Mouse (Mus musculus): ENCODE results near the gene Sft2d2.

Gene Sft2d2

DNA sequence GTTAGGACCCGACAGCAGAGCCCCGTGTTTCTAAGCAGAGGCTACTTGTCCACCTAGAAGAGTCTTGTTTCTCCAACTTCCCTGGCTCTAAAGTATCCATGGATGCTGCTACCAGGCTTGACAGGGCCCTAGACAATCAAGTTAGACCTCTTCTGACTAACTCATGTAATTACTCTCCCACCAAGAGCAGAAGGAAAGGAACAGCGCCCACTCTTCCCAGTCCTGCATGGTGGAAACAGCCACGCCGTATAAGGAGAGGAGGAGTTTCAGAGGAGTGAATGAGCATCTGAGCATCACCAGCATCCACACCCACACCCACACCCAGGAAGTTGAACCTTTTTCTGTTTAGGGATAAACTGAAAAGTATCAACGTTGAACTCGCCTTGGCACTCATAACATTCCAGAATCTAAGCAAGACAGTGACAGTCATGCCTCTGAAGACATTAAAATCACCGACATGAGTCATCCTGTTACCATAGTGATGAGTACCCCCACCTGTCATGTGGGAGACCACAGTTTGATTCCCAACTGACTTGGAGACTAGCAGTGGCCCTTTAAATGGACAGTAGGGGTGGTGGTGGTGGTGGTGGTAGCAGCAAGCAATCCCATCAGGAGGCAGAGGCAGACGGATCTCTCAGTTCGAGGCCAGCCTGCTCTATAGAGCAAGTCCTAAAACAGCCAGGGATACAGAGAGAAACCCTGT, 3.5 kb downstream of the Sft2d2 start:
- DNase-seq = no peak

DNA sequence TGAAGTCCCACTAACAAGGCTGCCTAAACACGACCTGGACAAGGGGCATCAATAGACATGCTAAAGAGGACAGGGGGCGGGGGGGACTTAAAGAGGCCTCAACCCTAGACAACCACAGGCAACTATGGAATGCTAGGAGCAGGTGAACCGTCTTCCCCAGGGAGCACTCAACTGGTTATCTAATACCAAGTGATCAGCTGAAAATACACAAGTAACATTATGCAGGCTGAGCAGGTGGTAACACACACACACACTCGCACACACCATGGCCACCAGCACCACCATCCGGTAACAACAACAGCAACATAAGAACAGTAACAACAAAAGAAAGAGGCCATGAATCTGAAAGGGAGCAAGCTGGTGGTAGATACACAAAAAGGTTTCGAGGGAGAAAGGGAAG, 4.2 kb downstream of the Sft2d2 start:
- DNase-seq = no peak

DNA sequence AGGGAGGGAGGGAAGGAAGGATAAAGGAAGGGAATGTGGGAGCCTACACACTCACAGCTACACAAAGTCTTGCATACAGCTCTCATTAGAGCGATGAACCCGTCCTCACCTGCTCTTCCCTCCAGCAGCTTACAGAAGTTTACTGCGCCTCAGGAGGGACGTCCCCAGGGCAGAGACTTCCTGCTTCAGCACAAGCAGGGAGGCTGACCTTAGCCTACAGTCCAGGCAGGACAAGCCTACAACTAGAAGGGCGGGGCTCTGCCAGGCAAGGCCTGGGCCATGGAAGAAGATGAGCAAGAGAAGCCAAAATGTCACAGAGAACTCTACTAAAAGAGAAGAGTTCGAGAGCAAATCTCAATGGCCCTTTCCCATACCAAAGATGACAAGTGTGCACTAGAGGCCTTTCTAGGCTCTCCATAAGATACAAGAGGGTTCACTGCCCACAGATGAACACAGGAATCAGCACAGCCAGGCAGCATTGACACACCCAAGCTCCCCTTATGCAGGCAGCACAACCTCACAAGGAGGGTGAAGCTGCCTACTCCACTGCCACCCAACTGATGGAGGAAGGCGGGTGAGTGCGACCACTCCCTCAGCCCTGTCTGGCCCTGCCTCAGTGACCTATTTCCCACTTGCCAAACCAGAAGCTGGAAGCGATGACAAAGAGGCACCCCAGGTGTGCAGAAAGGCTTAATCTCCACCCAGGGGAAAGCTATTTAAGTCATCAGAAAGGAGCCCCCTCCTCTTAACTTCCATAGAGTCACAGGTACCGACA, 5.2 kb downstream of the Sft2d2 start:
- no peak for DNase-seq

DNA sequence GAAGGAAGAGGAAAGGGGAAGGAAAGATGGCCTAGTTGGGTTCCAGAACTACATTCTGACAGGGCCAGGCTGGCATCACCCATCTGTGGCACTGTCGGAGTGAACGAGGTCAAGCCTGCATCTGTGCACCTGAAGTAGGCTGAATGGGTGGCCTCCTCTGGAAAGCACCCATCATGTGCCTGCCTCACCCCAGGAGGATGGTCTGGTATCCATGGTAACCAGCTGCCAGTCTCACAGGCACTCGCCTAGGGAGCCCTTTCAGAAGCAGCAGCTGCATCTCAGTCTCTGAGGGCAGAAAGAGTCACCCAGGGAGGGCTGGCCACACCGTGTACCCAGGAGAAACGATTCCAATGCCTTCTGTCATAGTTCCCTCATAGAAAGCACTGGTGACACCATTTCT, 6.9 kb downstream of the Sft2d2 start:
- no peak for DNase-seq

DNA sequence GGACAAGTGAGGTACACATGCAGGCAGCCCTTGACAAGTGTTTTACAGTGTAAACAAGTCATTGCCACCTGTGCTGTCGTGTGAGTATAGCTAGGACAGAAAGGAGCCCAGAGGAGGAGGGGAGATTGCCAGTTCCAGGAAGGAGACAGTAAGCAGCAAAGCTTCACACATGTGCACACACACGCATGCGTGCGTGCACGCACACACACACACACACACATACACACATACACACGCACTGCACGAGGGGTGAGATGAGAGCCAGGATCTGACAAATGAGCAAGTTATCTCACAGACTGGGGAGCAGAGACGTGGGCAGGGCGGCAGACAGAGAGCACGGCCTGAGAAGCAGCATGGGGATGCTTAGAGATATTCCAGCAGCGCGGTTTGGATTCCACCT, 7.7 kb downstream of the Sft2d2 start:
- DNase-seq = no peak

DNA sequence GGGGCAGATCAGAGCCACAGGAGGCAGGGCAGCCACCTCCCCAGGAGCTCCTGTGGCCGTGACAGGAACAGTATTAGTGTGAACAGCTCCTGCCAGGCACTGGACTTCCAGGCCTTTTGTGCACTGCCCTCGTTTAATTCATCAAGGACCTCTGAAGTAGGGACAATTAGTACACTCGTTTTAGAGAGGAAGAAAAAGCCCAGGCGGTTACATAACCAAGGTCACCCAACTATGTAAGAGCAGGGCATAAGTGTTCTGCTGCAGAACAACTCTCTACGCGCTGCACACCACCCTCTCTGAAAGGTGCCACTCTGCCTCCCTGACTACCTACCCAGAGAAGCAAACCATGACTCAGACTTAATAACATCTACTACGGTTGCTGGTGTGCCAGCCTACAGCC, 9.1 kb downstream of the Sft2d2 start:
- DNase-seq = no peak

- no peak for DNase-seq
Measured at GRCm38 (mm10) chr1:165184178-165184577, 10.1 kb downstream of the Sft2d2 start.

DNA sequence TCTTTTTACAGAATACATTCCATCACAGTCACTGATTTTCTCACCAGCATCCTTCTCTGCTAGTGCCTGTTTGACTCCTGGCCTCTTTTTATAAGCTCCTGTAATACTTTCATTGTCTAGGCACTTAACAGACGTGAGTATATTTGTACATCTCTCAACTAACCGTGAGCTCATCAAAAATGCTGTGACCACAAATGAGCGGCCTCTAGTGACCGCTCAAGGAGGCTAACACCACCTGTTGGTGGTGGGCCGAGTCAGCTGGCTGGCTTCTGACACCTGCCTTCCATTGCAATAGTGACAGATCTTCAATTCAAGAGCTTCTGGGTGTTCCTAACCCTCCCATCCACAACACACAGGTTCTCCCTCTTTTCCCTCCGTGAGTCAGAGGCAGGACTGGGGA, 10.8 kb downstream of the Sft2d2 start:
- no peak for DNase-seq

GRCm38 (mm10) chr1:165179321-165179720, 14.9 kb downstream of the Sft2d2 start:
- DNase-seq = no peak

DNA sequence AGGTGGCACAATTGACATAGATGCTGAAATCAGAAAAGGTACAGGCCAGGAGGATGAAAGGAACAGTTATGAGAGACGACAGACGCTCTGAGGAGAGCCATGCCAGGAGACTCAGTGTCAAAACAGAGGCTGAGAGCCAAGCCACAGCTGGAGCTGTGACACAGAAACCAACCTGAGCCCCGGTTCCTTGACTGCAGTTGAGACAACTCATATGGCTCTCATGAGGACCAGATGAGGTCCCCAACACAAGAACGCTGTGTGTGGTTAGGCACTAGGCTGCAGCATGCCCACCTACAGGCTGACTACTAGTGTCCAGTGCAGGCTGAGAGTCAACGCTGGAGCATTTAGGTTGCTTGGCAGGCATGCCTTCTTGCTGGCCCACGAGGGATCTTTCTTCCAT, 16.2 kb downstream of the Sft2d2 start:
- DNase-seq = no peak

- DNase-seq = no peak
Measured at GRCm38 (mm10) chr1:165174059-165174616, 20.1 kb downstream of the Sft2d2 start.

DNA sequence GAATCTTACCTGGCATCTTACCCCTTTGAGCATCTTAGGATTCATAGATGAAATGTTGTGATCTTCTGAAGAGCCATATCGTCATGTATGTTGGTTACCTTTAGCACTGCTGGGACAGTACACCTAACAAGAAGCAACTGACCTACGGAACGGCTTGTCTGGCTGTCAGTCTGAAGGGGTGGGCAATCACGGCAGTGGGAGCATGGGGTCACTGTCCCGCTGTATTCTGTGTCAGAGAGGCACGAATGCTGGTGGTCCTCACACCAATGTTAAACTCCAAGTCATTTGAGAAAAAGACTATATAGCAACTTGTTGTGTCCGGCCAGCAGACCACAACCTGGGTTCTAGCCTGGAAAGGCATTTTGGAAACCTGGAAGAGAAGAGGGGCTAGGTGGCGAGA, 23.0 kb downstream of the Sft2d2 start:
- DNase-seq = no peak

- no peak for DNase-seq
Measured at GRCm38 (mm10) chr1:165170157-165170556, 24.1 kb downstream of the Sft2d2 start.

DNA sequence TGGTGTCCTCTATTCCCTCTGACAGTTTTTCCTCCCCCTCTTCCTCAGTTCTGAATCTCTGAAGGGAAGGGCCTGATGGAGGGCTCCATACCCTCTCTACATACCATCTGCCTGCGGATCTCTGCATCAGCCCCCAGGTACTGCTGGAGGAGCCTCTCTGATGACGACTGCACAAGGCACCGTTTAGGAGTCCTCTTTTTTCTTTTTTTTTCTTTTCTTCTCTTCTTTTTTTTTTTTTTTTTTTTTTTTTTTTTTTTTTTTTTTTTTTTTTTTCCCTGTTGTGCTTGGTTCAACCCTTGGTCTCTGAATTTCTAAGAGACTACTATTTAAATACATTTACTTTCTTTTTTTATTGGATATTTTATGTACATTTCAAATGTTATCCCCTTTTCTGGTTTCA, 24.8 kb downstream of the Sft2d2 start:
- no peak for DNase-seq

DNA sequence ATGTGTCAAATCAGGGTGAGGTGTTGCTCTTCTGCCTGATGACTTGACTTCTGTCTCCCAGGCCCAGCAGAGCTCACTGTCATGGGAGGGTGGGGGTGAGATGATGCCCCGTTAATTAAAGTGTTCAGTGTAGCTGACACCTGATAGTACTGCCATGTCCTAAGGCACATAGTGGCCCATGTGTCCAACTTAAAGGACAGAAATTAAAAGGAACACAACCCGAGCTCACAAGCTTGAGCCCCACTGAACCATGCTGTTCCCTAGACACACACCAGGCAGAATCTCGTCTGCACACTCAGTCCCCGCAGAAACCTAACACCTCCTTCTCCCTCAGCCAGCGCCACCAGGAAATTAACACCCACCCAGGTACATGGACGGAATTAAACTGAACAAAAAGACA, 29.3 kb downstream of the Sft2d2 start:
- no peak for DNase-seq

GRCm38 (mm10) chr1:165160723-165161405, 33.4 kb downstream of the Sft2d2 start, which contains the start of gene Tbx19:
Gene Tbx19, minus strand, starts transcription at chr1:165160773.
- DNase-seq = no peak

- no peak for DNase-seq
Measured at GRCm38 (mm10) chr1:165158841-165159240, 35.4 kb downstream of the Sft2d2 start.

- DNase-seq = no peak
Measured at GRCm38 (mm10) chr1:165154162-165154561, 40.1 kb downstream of the Sft2d2 start.

DNA sequence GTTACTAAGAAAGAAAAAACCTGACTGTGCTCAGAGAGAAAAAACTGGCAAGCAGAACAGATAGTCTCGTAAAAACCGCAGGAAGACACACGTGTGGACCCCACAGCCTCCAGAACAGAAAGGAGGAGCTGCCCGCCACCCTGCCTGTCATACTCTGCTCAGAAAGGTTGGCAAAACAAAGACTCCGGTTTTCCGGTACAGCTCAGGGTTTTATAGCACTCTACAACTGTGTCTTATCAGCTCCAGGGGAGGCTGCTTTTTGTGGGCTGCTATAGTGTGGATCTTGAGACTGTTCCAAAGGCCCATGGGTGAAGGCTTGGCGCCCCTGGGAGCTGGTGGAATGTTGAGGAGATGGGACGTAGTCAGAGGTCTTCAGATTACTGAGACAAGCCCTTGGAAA, 43.0 kb downstream of the Sft2d2 start:
- DNase-seq = no peak

- DNase-seq = no peak
Measured at GRCm38 (mm10) chr1:165142343-165142916, 51.8 kb downstream of the Sft2d2 start.

DNA sequence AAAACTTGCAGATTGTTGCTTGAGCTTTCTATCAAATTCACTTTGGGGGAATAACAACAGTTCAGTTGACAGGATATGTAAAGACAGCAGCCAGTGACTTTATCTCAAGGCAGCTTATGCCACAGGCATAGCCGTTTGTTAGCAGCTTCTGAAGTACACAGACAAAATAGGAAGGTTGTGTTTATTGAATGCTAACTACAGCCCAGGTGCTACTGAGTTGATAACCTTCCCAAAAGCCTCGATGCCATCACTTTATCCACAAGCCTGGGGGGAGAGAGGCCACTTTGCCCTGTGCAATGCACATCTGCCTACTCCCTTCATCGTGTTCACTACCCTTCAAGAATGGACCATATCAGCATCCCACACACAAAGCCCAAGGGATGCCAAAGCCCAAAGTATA, 54.0 kb downstream of the Sft2d2 start:
- no peak for DNase-seq

GRCm38 (mm10) chr1:165133858-165134257, 60.4 kb downstream of the Sft2d2 start:
- DNase-seq = no peak

DNA sequence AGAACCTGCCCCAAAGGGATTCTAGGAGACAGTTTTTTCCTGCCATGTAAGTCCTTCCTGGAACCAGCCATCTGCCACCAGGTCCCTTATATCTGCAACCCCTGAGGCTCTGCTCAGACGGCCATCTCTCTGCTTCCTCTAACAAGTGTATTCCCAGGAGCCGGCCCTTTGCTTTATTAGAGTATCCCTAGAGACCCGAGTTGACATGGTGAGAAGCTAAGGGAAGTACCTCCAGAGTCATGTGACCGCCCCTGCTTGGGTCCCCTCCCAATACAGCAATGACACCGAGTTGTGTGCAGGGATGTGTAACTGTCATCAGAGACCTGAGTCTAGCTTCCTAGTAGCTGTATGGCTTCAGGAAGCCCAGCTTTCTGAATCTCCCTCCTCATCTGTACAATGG, 61.0 kb downstream of the Sft2d2 start:
- no peak for DNase-seq

Measured in cerebellum, postnatal 25 days (tissue).